Mouse (Mus musculus): ENCODE results near the gene Pknox2. TPM values are rescaled to one million over a fixed set of nuclear protein-coding genes. Genes with fewer than 3 reads are reported as not detected.

Gene Pknox2
- polyA plus RNA-seq, 1 experiment from 2014 or later: 14.5 TPM

DNA sequence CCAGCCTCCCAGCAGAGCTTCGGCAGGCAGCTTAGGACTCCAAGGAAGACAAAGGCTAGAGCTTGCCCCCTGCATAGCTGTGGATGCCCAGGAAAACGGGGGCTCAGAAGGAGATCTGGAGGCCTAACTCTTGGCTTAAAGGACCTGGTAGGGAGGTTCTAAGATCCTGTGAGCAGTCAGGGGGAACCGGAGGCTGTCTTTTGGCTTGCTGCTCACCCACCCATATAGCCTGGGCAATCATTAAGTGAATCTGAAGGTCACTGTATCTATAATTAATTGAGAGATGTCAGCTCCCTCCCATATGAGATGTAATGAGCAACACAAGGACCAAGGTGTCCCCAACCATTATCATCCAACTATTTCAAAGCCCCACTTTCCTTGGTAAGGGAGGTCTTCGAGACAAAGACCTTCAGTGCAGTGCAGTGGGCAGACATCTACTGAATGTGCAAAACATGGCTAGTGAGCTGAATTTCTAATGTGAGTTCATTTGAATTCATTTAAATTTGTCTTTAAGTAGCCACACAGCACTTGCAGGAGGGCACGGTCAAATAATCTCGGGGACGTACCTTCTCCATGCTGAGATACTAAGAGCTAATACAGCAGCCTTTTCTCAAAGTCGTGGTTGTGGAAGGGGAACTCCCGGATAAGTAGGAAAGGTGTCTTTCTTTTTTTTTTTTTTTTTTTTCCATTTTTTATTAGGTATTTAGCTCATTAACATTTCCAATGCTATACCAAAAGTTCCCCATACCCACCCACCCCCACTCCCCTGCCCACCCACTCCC, 30.4 kb downstream of the Pknox2 start:
- no peaks in the 10 kb centered on the region for H3K36me3 ChIP-seq
- H3K27ac ChIP-seq: no peak overlapping the region
- no peak for ATAC-seq (ENCODE audit: low FRiP score, low read depth)
- WGBS: 87% methylated on average over 9 of the region's 9 CpGs
- H3K4me1 ChIP-seq: peaks cover 54% of the 10 kb centered on the region
- no peaks in the 10 kb centered on the region for H3K9me3 ChIP-seq
- no peak overlapping the region for H3K4me3 ChIP-seq
- H3K4me2 ChIP-seq (replicated peaks): no peak overlapping the region
- no peak overlapping the region for H3K9ac ChIP-seq
- peaks cover 54% of the 10 kb centered on the region for H3K27me3 ChIP-seq

DNA sequence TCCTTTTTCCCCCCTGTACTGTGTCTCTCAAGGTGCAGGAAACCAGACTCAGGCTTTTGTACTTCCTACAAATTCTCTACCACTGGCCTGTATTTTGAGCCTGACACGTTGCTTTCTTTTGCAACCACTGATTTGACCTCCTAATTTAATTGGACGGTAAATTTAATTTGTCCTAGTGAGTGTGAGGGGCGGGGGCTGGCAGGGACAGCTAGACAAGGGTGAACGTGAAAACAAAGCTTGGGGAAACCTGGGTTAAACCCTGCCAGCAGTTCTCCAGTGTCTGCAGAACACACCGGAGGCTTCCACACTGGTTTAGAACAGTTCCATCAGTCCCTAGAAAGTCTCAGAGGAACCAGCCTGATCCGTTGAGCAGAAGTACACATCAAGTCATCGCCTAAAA, 31.4 kb downstream of the Pknox2 start:
- Histone ChIP-seq H3K9me3 (no peaks in the 10 kb centered on the region), H3K9ac (no peak overlapping the region), H3K4me2 (replicated peaks) (no peak overlapping the region), H3K4me3 (no peak overlapping the region), H3K27me3 (peaks cover 55% of the 10 kb centered on the region), H3K4me1 (peaks cover 45% of the 10 kb centered on the region), H3K36me3 (no peaks in the 10 kb centered on the region), H3K27ac (no peak overlapping the region; the same call in 1 of the 2 replicates)
- no peak for ATAC-seq (ENCODE audit: low FRiP score, low read depth)
- WGBS: 50% methylated on average over 7 of the region's 7 CpGs

DNA sequence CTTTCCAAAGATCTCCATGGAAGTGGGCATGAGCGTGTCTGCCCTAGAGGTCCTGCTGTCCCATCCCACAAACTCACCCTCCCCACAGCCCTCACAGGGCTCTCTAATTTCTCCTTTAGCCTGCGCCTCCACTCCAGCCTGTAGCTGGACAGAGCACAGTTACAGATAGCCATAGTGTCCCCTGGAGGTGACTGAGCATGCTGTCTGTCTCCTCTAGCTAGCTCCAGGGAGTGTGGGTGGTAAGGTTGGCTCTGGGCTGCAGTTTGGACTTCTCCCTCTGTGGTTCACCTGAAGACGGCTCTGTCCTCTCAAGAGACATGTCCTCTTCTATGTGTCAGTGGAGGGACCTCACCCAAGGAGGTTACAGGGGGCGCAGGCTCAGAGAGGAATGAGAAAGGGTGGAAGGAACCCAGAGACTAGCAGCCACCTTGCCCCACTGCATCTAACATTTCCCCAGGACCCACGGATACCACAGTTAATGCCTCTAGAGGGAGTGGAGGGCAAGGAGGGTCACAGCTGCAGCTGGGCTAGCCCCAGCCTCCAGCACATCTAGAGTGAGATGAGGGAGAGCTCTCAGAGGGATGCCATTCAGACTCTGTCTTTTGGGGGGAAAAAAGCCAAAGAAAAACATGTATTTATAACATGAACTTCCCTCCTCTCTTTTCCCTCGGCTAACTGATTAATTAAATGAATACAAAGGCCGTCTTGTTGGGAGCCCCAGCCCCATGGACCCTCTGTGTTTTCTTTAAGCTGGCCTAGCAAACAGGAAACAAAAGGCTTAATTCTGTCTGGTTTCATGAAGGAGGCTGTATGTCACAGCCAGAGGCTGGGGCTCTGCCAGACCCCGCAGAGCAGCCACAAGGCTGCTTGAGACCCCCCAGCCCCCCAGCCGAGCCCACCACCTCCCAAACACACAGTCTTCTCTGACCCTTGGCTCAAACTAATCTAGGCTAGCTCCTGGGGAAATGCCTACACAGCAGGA, 32.6 kb downstream of the Pknox2 start:
- H3K9ac ChIP-seq: no peak overlapping the region
- no peak overlapping the region for H3K4me3 ChIP-seq
- ATAC-seq (ENCODE audit: low FRiP score, low read depth): peak; percentile 70
- H3K36me3 ChIP-seq: no peaks in the 10 kb centered on the region
- H3K9me3 ChIP-seq: no peaks in the 10 kb centered on the region
- H3K27me3 ChIP-seq: peaks cover 47% of the 10 kb centered on the region
- H3K4me1 ChIP-seq: peaks cover 34% of the 10 kb centered on the region
- 34% methylated on average over 9 of the region's 9 CpGs for WGBS
- H3K27ac ChIP-seq: peak overlapping the region; percentile 61
- no peak overlapping the region for H3K4me2 ChIP-seq (replicated peaks)

DNA sequence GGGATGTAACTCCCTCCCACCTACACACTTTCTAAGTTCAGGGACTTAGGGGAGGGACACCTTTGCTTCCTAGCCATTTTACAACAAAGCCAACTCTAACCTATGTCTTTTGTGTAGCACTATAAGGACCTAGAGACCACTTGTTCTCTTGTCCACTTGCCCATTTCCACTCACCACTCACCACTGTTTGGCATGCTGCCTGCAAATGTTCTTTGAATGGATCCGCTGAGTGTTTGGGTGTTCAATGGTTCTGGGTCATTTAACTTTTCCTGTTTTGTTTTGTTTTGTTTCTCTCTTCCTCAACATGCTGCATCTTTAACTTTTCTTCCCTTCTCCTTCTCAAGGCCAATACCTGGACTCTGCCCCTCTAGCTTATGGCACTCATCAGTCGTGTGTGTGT, 39.7 kb downstream of the Pknox2 start:
- no peaks in the 10 kb centered on the region for H3K36me3 ChIP-seq
- no peak overlapping the region for H3K9ac ChIP-seq
- H3K27ac ChIP-seq: no peak overlapping the region
- no peak overlapping the region for H3K4me2 ChIP-seq (replicated peaks)
- peaks cover 30% of the 10 kb centered on the region for H3K27me3 ChIP-seq
- WGBS: 73% methylated on average over 2 of the region's 2 CpGs
- H3K4me1 ChIP-seq: peaks cover 6% of the 10 kb centered on the region; the same call in 1 of the 2 replicates
- no peak for ATAC-seq (ENCODE audit: low FRiP score, low read depth)
- H3K4me3 ChIP-seq: no peak overlapping the region
- H3K9me3 ChIP-seq: no peaks in the 10 kb centered on the region

DNA sequence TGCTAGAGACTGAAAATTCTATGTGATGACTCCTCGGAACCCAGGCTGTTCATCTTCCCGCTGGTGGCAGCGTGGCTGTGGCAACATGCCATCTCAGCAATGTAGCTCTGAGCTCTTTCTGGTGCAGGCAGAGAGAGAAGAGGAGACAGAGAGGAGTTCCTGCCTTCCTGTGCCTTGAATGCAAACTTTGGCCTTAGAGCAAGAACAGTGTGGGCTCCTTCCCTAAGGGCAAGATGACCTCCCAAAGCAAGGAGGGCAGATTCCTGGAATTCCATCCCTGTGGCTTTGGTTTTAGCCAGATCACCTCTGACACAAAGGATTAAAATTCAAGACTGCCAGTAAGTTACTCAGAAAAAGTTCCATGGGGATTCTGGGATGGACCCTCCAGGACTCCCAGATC, 40.4 kb downstream of the Pknox2 start:
- no peak for ATAC-seq (ENCODE audit: low FRiP score, low read depth)
- no peak overlapping the region for H3K4me2 ChIP-seq (replicated peaks)

DNA sequence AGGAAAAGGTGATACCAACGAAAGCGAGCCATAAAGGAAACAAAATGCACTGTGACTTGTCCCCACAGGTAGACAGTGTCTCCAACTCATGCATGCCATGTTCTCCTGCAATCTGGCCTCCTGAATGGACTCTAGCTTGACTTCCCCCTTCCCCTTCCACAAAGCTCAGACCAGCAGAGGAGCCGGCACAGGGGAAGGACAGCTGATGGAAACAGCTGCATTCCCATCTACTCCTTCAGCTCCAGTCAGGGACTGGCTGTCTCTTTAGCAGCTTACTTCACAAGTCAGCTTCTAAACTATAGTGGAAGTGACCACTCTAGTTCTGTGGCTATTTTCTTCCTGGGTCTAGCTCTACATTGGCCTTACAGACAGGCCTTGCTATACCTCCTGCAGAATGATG, 43.0 kb downstream of the Pknox2 start:
- WGBS: 65% methylated on average over 3 of the region's 3 CpGs
- Histone ChIP-seq H3K4me1 (peaks cover 31% of the 10 kb centered on the region), H3K27ac (no peak overlapping the region), H3K9me3 (no peaks in the 10 kb centered on the region), H3K36me3 (no peaks in the 10 kb centered on the region), H3K27me3 (peaks cover 21% of the 10 kb centered on the region), H3K4me3 (no peak overlapping the region), H3K9ac (no peak overlapping the region), H3K4me2 (replicated peaks) (no peak overlapping the region)
- ATAC-seq (ENCODE audit: low FRiP score, low read depth): no peak

More for the DNA sequence above, 40.4 kb downstream of the Pknox2 start:
- H3K27me3 ChIP-seq: peaks cover 30% of the 10 kb centered on the region
- H3K4me1 ChIP-seq: peaks cover 10% of the 10 kb centered on the region; the same call in 1 of the 2 replicates
- 63% methylated on average over 3 of the region's 3 CpGs for WGBS
- H3K36me3 ChIP-seq: no peaks in the 10 kb centered on the region
- no peaks in the 10 kb centered on the region for H3K9me3 ChIP-seq
- no peak overlapping the region for H3K27ac ChIP-seq
- H3K4me3 ChIP-seq: no peak overlapping the region
- no peak overlapping the region for H3K9ac ChIP-seq

DNA sequence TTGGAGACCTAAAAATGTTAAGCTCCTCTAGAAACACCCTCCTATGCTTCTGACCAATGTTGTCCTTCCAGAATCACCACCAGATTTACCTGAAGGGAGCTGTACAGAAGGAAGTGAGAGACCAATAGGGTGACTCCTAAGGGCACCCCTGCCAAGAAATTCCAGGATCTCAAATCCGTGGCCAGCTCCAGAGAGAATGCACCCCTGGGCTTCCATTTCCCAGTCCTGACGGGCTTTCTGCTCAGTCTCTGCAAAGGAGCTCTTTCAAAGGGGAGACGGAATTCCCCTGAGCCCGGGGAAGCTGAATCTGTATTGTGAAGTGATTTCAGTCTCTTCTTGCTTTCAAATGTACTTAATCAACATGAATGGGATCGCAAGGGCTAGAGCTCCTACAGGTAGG, 43.4 kb downstream of the Pknox2 start:
- no peak overlapping the region for H3K4me3 ChIP-seq

DNA sequence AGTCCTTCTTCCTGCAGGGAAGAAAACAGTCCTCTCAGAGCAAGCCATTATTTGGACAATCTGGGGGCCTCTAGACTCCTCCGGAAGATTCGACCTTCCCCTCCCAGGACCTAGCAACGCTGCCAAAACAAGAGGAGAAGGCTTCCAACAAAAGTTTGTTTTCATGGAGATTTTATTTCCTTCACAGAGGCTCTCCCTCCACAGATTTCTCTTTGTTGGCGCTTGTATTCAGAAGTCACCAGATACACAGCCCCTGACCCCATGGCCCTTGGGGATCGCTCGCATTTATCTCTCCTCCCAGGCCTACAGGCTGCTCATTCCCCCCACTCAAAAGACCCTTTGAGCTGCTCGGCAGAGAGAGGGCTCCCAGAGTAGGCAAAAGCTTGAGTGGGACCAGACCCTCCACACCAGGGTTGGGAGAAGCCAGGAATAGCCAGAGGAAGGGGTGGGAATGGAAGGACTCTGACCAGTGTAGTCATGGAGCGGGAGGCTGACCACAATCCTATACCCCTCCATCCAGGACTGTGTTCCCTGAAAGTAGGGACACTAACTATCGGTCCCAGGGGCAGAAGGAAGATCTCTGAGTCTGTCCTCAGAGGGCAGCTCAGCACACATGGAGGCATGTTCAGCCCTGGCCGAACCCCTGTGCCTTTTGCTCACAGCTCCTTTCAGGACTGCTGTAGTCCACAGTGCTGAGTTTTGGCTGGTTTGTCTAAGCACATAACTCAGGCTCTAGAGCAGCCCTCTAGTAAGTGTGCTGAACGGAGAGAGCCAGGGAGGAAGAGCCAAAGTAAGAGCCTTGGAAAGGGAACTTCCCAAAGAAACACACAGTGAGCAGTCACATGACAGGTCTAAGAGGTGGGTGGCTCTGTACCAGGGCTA, 45.9 kb downstream of the Pknox2 start:
- H3K4me2 ChIP-seq (replicated peaks): no peak overlapping the region
- no peak overlapping the region for H3K4me3 ChIP-seq
- H3K4me1 ChIP-seq: peaks cover 25% of the 10 kb centered on the region
- no peaks in the 10 kb centered on the region for H3K9me3 ChIP-seq
- peak overlapping the region; percentile 1; the same call in 1 of the 2 replicates for H3K27ac ChIP-seq
- H3K9ac ChIP-seq: no peak overlapping the region
- peaks cover 7% of the 10 kb centered on the region; the same call in 1 of the 2 replicates for H3K27me3 ChIP-seq
- WGBS: 53% methylated on average over 11 of the region's 11 CpGs
- peak; percentile 41 for ATAC-seq (ENCODE audit: low FRiP score, low read depth)
- no peaks in the 10 kb centered on the region for H3K36me3 ChIP-seq

More for the DNA sequence above, 43.4 kb downstream of the Pknox2 start:
- peaks cover 31% of the 10 kb centered on the region for H3K4me1 ChIP-seq
- WGBS: 65% methylated on average over 5 of the region's 5 CpGs
- no peaks in the 10 kb centered on the region for H3K36me3 ChIP-seq
- H3K27ac ChIP-seq: no peak overlapping the region
- no peak overlapping the region for H3K9ac ChIP-seq
- peaks cover 17% of the 10 kb centered on the region for H3K27me3 ChIP-seq
- no peaks in the 10 kb centered on the region for H3K9me3 ChIP-seq
- ATAC-seq (ENCODE audit: low FRiP score, low read depth): no peak
- H3K4me2 ChIP-seq (replicated peaks): no peak overlapping the region

DNA sequence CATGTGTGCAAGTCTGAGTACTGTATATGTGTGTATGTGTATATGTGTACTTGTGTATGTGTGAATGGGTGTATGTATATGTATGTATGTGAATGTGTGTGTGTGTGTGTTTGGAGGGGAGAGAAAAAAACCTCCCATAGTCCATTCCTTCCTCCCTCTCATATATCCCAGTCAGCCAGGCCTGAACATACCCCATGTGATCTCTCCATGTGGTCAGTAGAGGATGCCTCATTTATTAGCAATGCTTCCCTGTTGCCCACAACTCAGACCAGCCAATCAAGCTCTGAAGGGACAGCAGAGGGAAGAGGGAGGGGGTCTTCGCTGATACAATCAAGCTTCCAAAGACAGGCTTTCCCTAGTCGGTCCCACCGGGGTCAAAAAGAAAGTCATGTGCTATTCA, 47.6 kb downstream of the Pknox2 start:
- H3K27me3 ChIP-seq: peaks cover 19% of the 10 kb centered on the region
- no peak for ATAC-seq (ENCODE audit: low FRiP score, low read depth)
- H3K4me3 ChIP-seq: no peak overlapping the region
- no peak overlapping the region for H3K9ac ChIP-seq
- no peaks in the 10 kb centered on the region for H3K9me3 ChIP-seq
- H3K27ac ChIP-seq: no peak overlapping the region
- no peaks in the 10 kb centered on the region for H3K36me3 ChIP-seq
- 78% methylated on average over 3 of the region's 3 CpGs for WGBS
- H3K4me2 ChIP-seq (replicated peaks): no peak overlapping the region
- H3K4me1 ChIP-seq: peaks cover 30% of the 10 kb centered on the region

DNA sequence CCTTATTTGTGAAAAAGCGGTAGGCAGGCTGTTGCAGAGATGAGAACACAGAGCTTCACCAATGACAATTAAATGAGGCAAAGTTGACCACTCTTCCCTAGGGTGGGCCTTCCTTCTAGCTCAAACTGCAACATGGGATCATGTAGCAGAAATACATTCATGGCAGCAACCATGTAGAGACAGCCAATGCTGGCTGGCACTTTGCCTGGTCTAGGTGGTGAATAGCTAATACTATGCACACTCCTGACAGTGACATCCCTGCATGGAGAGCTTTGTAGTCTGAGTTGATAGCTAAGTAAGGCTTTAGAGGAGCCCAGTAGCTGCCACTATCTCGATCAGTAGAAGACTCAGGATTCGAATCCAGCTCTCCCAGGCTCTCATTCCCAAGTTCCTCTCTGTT, 48.6 kb downstream of the Pknox2 start:
- Histone ChIP-seq H3K36me3 (no peaks in the 10 kb centered on the region), H3K4me1 (peaks cover 40% of the 10 kb centered on the region), H3K9me3 (no peaks in the 10 kb centered on the region), H3K4me2 (replicated peaks) (no peak overlapping the region), H3K27ac (no peak overlapping the region), H3K4me3 (no peak overlapping the region), H3K9ac (no peak overlapping the region), H3K27me3 (peaks cover 20% of the 10 kb centered on the region)
- ATAC-seq (ENCODE audit: low FRiP score, low read depth): no peak
- WGBS: 95% methylated on average over 3 of the region's 3 CpGs

DNA sequence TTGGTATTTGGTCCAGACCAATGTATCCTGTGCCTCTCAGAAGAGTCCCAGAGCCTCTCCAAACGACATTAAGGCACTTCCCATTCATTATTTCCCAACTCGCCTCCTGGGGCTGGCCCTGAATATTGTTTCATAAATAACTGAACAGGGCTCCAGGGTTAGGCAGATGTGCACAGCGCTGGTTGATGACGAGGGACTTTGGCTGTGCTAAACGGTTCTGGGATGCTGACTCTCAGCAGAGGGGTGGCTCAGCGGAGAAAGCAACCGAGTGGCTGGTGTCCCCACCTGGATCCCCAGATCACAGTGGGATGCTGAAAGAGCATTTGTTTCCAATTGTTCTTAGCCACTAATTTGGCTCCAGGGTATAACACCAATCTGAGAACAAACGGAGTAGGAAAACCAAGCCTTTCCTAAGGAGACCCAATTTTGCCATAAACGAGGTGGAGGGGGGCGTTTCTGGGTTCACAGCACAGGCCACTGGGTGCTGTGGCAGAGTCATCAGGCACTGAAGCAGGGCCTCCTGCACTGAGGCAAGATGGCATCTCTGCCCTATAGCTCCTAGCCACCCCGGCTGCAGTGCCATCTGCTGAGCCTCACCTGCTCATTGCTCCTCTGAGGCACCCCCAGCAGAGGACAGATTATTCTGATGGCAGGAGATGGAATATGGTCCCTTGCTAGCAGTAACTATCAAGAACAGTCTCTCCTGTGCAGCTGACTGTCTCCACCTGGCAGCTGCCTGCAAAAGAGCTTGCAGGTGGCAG, 52.8 kb downstream of the Pknox2 start:
- H3K4me3 ChIP-seq: no peak overlapping the region
- peaks cover 34% of the 10 kb centered on the region for H3K4me1 ChIP-seq
- H3K36me3 ChIP-seq: no peaks in the 10 kb centered on the region
- no peaks in the 10 kb centered on the region; the same call in 1 of the 2 replicates for H3K9me3 ChIP-seq
- no peak for ATAC-seq (ENCODE audit: low FRiP score, low read depth)
- no peak overlapping the region for H3K9ac ChIP-seq
- peaks cover 20% of the 10 kb centered on the region for H3K27me3 ChIP-seq
- no peak overlapping the region for H3K4me2 ChIP-seq (replicated peaks)
- no peak overlapping the region for H3K27ac ChIP-seq
- WGBS: 29% methylated on average over 11 of the region's 11 CpGs
